Mouse (Mus musculus) layer of hippocampus, adult 8-10 months (tissue): ENCODE results near the gene Hist1h2bk. TPM values are rescaled to one million over a fixed set of nuclear protein-coding genes. Genes with fewer than 3 reads are reported as not detected.
A peak's percentile ranks its signal among the peaks of the same experiment; 100 is the strongest.

Source experiments
- DNase-seq, 2 experiments: peaks; one replicate each; pipeline ENCODE4 v3.0.0; 2022; ENCODE audit warnings: low spot score in 2 of 2
- total RNA-seq, 4 experiments: library from RNA; stranded (reverse); gene quantifications; 2 replicates each; pipeline ENCODE4 v1.2.4; 2022

Gene Hist1h2bk
- total RNA-seq, 4 experiments from 2014 or later = 10.4 to 18.1 (median 16.5) TPM

GRCm38 (mm10) chr13:22013716-22014115, 22.0 kb upstream of the Hist1h2bk start:
- DNase-seq = no peak

GRCm38 (mm10) chr13:22014411-22014845, 21.2 kb upstream of the Hist1h2bk start:
- no peak for DNase-seq

- DNase-seq = peak in 1 of 2 experiments; percentile 62
Measured at GRCm38 (mm10) chr13:22015479-22016450, 19.9 kb upstream of the Hist1h2bk start.

- DNase-seq = no peak
Measured at GRCm38 (mm10) chr13:22019934-22020835, 15.5 kb upstream of the Hist1h2bk start.

- DNase-seq = peak in 1 of 2 experiments; percentile 41
Measured at GRCm38 (mm10) chr13:22020901-22021339, 14.8 kb upstream of the Hist1h2bk start.

GRCm38 (mm10) chr13:22021581-22021980, 14.1 kb upstream of the Hist1h2bk start:
- no peak for DNase-seq

GRCm38 (mm10) chr13:22022241-22022640, 13.4 kb upstream of the Hist1h2bk start:
- peak in 1 of 2 experiments; percentile 62 for DNase-seq

GRCm38 (mm10) chr13:22026058-22027031, 9.3 kb upstream of the Hist1h2bk start:
- DNase-seq = peak; percentile 70 to 87

GRCm38 (mm10) chr13:22028673-22029460, 6.8 kb upstream of the Hist1h2bk start:
- DNase-seq = peak; percentile 84 to 96

GRCm38 (mm10) chr13:22029928-22030327, 5.7 kb upstream of the Hist1h2bk start:
- DNase-seq = no peak

GRCm38 (mm10) chr13:22030493-22030892, 5.2 kb upstream of the Hist1h2bk start:
- DNase-seq = no peak

- DNase-seq = no peak
Measured at GRCm38 (mm10) chr13:22033741-22034442, 1.8 kb upstream of the Hist1h2bk start.

- no peak for DNase-seq
Measured at GRCm38 (mm10) chr13:22034443-22035266, 1.0 kb upstream of the Hist1h2bk start.

GRCm38 (mm10) chr13:22036149-22036956, 683 bp downstream of the Hist1h2bk start:
- DNase-seq = no peak

- no peak for DNase-seq
Measured at GRCm38 (mm10) chr13:22036986-22037385, 1.3 kb downstream of the Hist1h2bk start.

GRCm38 (mm10) chr13:22037415-22037814, 1.7 kb downstream of the Hist1h2bk start:
- no peak for DNase-seq

GRCm38 (mm10) chr13:22039364-22039763, 3.7 kb downstream of the Hist1h2bk start:
- DNase-seq = no peak
